Mouse (Mus musculus): Measurements from ENCODE around the gene Coro7.

GRCm38 (mm10) chr16:4614639-4615038, 64.9 kb downstream of the Coro7 start:
- no peak for TF ChIP-seq CTCF (IDR thresholded peaks at IDR 0.05; ENCODE audit: low read depth, low read length)
- TF ChIP-seq POLR2A (IDR thresholded peaks at IDR 0.05; ENCODE audit: insufficient read depth, low read length), result no peak
